10 mouse cellular contexts compared by ENCODE assay signal in the genomic region with DNA sequence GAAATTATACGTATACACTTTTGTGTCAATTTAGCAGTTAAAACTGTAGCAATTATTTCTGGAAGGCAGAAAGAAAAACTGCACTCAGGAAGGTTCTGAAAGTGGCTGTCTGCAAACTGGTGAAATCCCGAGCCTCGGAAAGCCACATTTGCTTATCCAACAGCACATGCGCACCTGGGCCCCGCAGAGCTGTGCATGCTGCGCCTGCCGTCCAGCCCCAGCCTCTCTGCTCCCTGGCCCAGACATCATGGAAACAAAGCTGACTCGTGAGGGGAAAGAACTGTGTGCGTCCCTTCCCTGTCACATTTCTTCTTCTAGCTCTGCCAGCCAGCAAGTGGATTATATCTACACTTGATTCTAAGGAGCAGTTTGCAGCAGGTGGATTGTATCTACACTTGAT.
DNase-seq lines count a peak whose midpoint lies in the region; ATAC-seq and TF ChIP-seq lines count a peak whose summit lies in the region.
"Had no signal": no experiment of that assay in that cellular context is flagged by ENCODE, and none has a peak within 500 bp of the region (broad histone marks: within the 10 kb centered on the region; RNA-seq: fewer than 3 reads in every experiment).

No protein-coding gene starts in this region.

- no peak overlapping the region for H3K9ac ChIP-seq in lung, embryonic 14.5 days
- H3K9ac ChIP-seq: liver, embryonic 14.5 days had no signal

- H3K4me1 ChIP-seq in lung, embryonic 14.5 days (ENCODE audit: insufficient read depth) = no peaks in the 10 kb centered on the region
- peaks cover 35% of the 10 kb centered on the region for H3K4me1 ChIP-seq in G1E (ENCODE audit: insufficient read depth, low read depth, low read length)
- H3K4me1 ChIP-seq in cerebellum, adult 2 months (ENCODE audit: control insufficient read depth, insufficient read depth, low read length) = peaks cover 3% of the 10 kb centered on the region; the same call in 1 of the 2 replicates

- H3K4me2 ChIP-seq in lung, embryonic 14.5 days = peak overlapping the region; percentile 20; the same call in 1 of the 2 replicates

- TF ChIP-seq POLR2A in cerebellum, adult 2 months (IDR thresholded peaks at IDR 0.05; ENCODE audit: borderline replicate concordance, insufficient read depth, low read length) = no peak

- no peaks in the 10 kb centered on the region for H3K9me3 ChIP-seq in lung, embryonic 14.5 days (ENCODE audit: low read depth, low read length)
- H3K9me3 ChIP-seq in G1E (replicated peaks) = no peaks in the 10 kb centered on the region

- ATAC-seq in lung, embryonic 14.5 days (ENCODE audit: insufficient read depth) = no peak
- no peak for ATAC-seq in G1E (ENCODE audit: extremely low read depth, insufficient number of reproducible peaks, low FRiP score, poor library complexity, severe bottlenecking)
- no peak for ATAC-seq in activated CD4-positive, CD25-positive, alpha-beta regulatory T cell, adult 4 months

- no peak overlapping the region for H3K4me3 ChIP-seq in lung, embryonic 14.5 days (ENCODE audit: low read depth, low read length)
- peak overlapping the region; percentile 60; the same call in 1 of the 2 replicates for H3K4me3 ChIP-seq in G1E (ENCODE audit: low read depth, low read length)
- H3K4me3 ChIP-seq in cerebellum, adult 2 months (replicated peaks; ENCODE audit: insufficient read depth, low read depth, low read length) = no peak overlapping the region

- peak; percentile 26 for DNase-seq in lung, embryonic 14.5 days
- no peak for DNase-seq in lung, postnatal 4 days
- DNase-seq in G1E (ENCODE audit: low spot score) = no peak
- DNase-seq in cerebellum, adult 2 months = peak; percentile 62 to 64
- peak; percentile 45 to 46 for DNase-seq in left cerebral cortex, postnatal 36 days (ENCODE audit: low spot score in 2 of 2)
- no peak for DNase-seq in adrenal gland, postnatal 14 days
- no peak for DNase-seq in layer of hippocampus, adult 9-11 months
- DNase-seq: gastrocnemius, postnatal 10 days had no signal

- H3K27ac ChIP-seq in lung, embryonic 14.5 days (ENCODE audit: low read depth) = peak overlapping the region; percentile 65
- H3K27ac ChIP-seq in cerebellum, adult 2 months (ENCODE audit: insufficient read depth, low read length) = peak overlapping the region; percentile 3; the same call in 1 of the 2 replicates
- H3K27ac ChIP-seq: liver, embryonic 14.5 days had no signal

- 47% methylated on average over 9 of the region's 9 CpGs for WGBS in lung, embryonic 14.5 days
- WGBS in cerebellum, adult 2 months = 17% methylated on average over 9 of the region's 9 CpGs

- intact Hi-C loops in left cerebral cortex, postnatal 36 days (cut with DNase I) = loop anchor here (10.0 kb wide), 1 partner anchor 139 kb away; no protein-coding TSS in a partner anchor

- no peaks in the 10 kb centered on the region for H3K27me3 ChIP-seq in lung, embryonic 14.5 days (ENCODE audit: insufficient read depth, low read length)
- H3K27me3 ChIP-seq in G1E (ENCODE audit: insufficient read depth, low read length) = no peaks in the 10 kb centered on the region
- no peaks in the 10 kb centered on the region for H3K27me3 ChIP-seq in cerebellum, adult 2 months (ENCODE audit: control insufficient read depth, insufficient read depth, low read length)

- no peaks in the 10 kb centered on the region for H3K36me3 ChIP-seq in lung, embryonic 14.5 days (ENCODE audit: insufficient read depth)
- peaks cover 12% of the 10 kb centered on the region for H3K36me3 ChIP-seq in G1E (replicated peaks)

- no peak for TF ChIP-seq CTCF in lung, embryonic 14.5 days (IDR thresholded peaks at IDR 0.05; ENCODE audit: low read depth)
- no peak for TF ChIP-seq CTCF in G1E (IDR thresholded peaks at IDR 0.05; ENCODE audit: low read depth, low read length)
- no peak for TF ChIP-seq CTCF in cerebellum, adult 2 months (IDR thresholded peaks at IDR 0.05; ENCODE audit: borderline replicate concordance, insufficient read depth, low read depth, low read length)

Comparison
In these comparisons a context has a peak if more than half of its experiments do, and no peak if none do; other contexts are left out.
1. DNase-seq: peak in lung, embryonic 14.5 days (single experiment), cerebellum, adult 2 months (2 of 2) and left cerebral cortex, postnatal 36 days (2 of 2); none in lung, postnatal 4 days (0 of 2), G1E (single experiment), adrenal gland, postnatal 14 days (single experiment) and layer of hippocampus, adult 9-11 months (single experiment).